Mouse (Mus musculus): ENCODE measurements around the gene 1700042G07Rik.

The 1700042G07Rik gene

DNA sequence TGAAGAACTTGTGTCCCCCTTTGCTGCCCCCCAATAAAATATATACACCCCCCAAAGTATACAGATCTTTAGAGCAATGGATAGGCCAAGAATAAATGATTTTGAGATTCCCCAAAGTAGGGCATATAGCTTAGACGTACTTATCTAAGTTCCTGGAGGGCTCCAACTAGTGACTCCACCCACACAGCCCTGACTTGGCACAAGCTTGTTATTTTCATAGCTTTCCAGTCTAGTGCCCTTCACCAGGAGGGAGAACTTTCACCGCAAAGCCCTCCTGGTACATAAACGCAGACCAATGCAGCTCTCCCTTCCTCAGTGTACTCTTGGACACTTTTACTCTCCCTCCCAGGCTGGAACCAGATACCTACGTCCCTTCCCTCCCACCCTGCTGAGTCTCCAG is 11.0 kb upstream of the 1700042G07Rik start:
- DNase-seq (ENCODE audit: low read depth, low spot score) = no peak

- no peak for DNase-seq (ENCODE audit: low read depth, low spot score)
Measured at GRCm38 (mm10) chr4:116164759-116165554, 8.2 kb upstream of the 1700042G07Rik start.

GRCm38 (mm10) chr4:116165708-116166407 is 7.3 kb upstream of the 1700042G07Rik start:
- no peak for DNase-seq (ENCODE audit: low read depth, low spot score)

DNA sequence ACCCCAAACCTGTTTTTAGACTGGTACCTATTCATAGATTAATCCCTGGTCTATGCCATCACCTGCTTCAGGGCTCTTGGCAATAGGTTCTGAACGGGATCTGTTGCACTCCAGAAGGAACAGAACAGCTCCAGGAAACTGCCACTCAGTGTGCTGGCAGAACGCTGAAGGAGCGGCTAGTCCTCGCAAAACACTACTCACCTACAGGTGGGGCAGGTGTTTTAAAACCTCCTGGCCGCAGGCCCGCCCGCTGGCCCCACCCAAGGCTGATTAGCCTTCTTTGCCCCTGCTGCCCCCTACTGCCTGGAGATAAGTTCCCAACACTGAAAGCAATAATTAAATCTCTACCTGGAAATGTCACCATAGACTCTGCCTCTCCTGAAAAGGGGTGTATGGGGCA is 5.8 kb upstream of the 1700042G07Rik start, which contains the start of gene Tspan1:
Tspan1 (minus strand) TSS at position 198 of the 400 bp plus-strand sequence.
- DNase-seq (ENCODE audit: low read depth, low spot score) = no peak

- no peak for DNase-seq (ENCODE audit: low read depth, low spot score)
Measured at GRCm38 (mm10) chr4:116168617-116169352, 4.4 kb upstream of the 1700042G07Rik start.

DNA sequence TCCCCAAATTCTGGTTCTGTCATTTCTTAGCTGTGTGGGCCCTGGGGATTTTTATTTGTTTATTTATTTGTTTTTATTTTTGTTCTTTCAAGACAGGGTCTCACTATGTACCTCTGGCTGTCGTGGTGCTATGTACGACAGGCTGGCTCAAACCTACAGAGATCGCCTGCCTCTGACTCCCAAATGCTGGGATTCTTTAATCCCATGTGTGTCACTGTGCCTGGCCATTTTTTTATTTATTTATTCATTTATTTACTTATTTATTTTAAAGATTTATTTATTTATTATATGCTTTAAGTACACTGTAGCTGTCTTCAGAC is 3.9 kb upstream of the 1700042G07Rik start:
- no peak for DNase-seq (ENCODE audit: low read depth, low spot score)

- no peak for DNase-seq (ENCODE audit: low read depth, low spot score)
Measured at GRCm38 (mm10) chr4:116173752-116174151, 580 bp downstream of the 1700042G07Rik start.

DNA sequence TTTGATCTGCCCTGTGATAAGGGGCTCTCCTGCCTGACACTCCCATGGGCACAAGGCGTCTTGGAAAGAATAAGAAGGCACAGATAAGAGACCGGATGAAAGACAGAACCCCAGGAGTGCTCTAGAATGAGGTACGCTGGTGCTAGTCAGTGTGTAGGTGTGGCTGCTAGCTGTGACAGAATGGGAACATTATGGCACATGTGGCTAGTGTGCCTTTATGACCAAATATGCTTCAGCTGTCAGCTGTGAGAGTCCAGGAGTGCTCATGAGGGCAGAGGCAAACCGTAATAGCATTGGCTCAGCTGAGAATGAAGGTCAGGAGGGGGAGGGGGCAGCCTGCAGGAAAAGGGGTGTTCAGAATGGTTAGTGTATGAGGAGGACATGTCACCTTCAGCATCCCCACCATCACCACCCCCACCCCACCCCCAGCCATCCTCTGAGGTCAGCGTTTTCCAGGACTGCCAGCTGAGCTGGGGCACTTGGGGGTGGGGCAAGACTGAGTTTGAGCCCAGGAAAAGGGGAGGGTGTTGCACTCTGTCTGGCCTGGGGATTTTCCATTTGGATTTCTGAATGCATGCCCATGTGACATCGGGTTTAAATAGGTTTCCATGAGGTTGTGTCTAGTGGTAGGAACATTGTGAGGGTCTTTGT is 1.4 kb downstream of the 1700042G07Rik start:
- DNase-seq (ENCODE audit: low read depth, low spot score) = no peak

- DNase-seq (ENCODE audit: low read depth, low spot score) = no peak
Measured at GRCm38 (mm10) chr4:116175136-116175535, 2.0 kb downstream of the 1700042G07Rik start.

DNA sequence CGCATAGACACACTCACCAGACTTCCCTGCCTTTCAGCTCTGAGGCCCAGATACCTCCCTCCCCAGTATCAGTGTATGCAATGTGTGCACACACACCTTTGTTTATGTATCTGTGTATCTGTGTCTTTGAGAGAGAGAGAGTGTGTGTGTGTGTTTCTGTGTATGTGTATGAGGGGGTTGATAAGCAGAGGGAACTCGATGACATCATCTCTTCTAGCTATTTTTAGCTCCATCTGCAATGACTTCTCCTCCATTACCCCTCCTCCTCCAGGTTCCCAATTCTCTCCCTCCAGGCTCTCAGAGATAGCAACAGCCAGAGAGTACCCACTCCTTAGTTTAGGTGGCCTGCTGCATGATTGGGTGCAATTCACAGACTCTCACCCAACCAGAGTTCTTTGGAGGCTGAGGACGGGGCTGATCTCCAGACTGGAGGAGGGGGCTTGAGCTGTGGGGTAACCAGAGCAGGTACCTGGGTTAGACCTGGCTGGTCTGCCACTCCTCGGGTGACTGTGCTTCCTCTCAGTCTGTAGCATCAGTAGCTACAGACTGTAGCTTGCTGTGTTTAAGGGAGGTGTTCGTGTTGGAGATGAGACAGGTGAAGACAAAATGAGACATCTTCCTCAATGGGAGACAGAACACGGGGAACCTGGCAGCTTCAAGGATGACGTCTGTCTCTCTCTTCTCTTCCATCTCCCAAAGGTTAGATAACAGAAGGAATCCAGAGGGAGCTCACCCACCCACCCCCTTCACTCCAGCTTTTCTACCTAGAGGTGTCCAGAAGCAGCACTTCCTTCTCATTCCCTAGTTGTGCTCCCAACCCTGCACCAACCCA is 2.8 kb downstream of the 1700042G07Rik start:
- DNase-seq (ENCODE audit: low read depth, low spot score) = no peak

- no peak for DNase-seq (ENCODE audit: low read depth, low spot score)
Measured at GRCm38 (mm10) chr4:116176543-116176988, 3.4 kb downstream of the 1700042G07Rik start.

DNA sequence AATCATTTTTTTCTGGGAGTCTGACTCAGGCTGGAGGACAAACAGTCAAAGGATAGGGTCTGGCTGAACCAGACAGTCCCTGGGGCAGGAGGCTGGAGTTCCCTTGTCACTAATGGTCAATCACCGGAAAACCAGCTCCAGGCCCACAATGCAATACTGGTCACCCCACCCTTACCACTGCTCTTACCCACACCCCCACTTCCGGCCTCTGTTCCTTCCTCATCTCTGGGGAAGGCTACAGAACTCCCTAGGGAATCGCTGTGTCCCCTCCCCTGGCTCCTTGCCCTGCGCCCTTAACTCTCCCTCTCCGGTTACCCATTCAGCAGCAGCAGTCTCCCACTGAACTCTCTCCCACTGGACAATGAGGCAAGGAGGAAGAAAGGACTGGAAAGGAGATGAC is 4.0 kb downstream of the 1700042G07Rik start:
- DNase-seq (ENCODE audit: low read depth, low spot score) = no peak

GRCm38 (mm10) chr4:116182079-116182478 is 8.9 kb downstream of the 1700042G07Rik start:
- no peak for DNase-seq (ENCODE audit: low read depth, low spot score)

DNA sequence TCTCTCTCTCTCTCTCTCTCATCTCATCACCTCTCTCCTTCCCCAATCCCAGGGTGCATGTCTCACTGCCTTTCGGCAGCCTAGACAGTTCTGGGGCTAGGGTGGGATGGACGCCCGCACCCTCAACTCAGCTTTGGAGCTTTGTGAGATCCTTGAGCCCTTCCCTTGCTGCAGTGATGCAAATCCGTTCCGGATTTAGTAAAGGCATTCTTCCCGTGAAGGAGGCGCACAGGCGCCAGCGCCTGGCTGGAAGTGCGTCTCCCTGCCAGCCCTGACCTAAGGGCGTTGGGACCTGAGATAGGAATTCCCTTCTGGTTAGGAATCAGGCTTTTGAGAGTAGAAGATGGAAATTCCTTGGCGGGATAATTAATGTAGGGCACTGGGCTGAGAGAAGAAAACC is 9.6 kb downstream of the 1700042G07Rik start:
- no peak for DNase-seq (ENCODE audit: low read depth, low spot score)

DNA sequence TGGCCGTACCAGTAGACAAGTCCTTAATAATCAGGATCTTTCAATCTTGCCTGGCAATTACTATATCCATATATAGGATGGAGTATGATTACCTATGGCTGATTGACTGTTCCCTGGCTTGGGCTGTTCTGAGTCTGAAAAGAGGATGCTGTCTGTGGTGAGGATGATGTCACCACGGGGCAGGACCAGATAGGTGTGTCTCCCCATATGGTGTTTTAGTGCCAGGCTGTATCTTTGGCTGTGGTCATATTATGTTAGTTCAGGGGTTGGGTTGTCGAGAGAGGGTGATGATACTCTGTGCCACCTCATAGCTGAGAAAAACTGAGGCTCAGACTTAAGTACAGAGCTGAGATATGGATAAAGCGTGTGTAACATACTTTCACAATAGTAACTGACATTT is 11.9 kb downstream of the 1700042G07Rik start:
- no peak for DNase-seq (ENCODE audit: low read depth, low spot score)

DNA sequence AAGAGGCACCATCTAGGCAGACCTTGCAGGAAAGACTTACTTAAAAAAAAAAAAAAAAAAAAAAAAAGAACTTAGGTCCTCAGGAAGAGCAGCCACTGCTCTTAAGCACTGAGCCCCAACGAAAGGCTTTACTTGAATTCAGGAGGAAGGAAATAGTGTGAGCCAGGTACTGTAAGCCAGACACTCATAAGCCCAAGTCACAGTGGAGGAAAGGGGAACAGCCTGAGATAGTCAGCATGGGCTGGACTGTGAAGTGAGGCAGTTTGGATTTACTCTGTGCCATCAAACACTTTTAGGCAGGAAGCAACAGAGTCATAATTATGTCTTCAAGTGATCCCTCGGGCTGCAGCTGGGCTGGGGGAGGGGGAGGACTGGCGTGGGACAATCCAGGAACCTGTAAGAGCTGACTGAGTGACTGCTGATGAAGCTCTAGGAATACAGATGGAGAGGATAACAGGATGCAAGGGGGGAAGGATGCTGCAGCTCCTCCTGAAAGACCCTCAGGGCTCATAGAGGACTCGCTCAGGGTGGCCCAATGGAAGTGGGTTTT is 19.2 kb downstream of the 1700042G07Rik start:
- DNase-seq (ENCODE audit: low read depth, low spot score) = no peak

GRCm38 (mm10) chr4:116193583-116194383 is 20.6 kb downstream of the 1700042G07Rik start:
- no peak for DNase-seq (ENCODE audit: low read depth, low spot score)

DNA sequence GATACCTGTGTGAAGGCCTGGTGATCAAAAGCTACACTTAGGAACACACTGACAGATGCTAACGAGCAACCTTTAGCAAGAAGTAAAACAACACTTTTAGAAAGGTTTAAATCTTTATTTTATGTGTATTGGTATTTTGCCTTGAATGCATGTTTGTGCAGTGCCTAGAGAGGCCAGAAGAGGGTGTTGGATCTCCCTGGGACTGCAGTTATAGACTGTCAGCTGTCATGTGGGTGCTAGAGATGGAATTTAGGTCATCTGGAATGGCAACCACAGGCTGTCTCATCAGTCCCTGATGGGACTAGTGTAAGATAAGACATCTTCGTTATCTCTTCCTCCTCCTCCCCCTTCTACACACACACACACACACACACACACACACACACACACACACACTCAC is 25.2 kb downstream of the 1700042G07Rik start:
- DNase-seq (ENCODE audit: low read depth, low spot score) = no peak

- DNase-seq (ENCODE audit: low read depth, low spot score) = no peak
Measured at GRCm38 (mm10) chr4:116204422-116204821, 31.2 kb downstream of the 1700042G07Rik start.

DNA sequence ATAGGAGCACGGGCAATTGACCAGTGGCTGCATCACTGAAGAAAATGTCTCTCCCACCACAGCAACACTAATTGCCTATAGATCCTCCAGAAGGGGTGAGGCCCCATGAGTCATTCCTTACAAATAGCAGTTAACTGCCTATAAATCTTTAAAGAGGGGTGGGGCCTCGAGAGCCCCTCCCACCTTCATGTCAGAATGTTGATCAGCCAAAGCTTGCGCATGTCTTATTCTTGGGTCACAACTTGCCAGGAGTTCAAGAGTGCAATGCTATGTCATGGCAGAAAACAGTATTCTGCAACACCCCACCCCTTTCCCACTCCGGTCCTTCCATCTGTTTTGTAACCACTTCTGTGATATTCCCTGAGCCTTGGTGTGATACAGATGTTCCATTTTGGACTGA is 33.4 kb downstream of the 1700042G07Rik start:
- no peak for DNase-seq (ENCODE audit: low read depth, low spot score)
